Mouse (Mus musculus): ENCODE measurements around the gene Cd38. TPM values are rescaled to one million over a fixed set of nuclear protein-coding genes. Genes with fewer than 3 reads are reported as not detected.

Gene Cd38
- 29.4 TPM for polyA plus RNA-seq (2017; shearing (Covaris generic))

DNA sequence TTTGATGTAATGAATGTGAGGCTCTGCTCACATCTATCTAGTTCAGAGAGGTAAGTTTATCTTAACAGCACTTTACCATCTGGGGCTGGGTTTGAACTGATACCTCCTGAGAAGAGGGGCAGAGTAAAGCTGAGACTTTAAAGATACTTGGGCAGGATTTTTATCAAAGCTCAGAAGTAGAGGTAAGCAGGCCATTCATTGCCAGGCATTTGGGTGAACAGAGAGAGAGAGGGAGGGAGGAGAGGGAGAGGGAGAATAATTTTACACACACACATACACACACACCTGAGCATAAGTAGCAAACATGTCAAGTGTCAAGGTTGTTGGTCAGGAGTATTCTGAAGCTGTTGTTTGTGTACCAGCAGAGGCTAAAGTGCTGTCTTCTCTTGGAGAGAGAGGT, at the start of gene Cd38:
Gene Cd38, plus strand, starts transcription at position 301 of the 400 bp plus-strand sequence.

DNA sequence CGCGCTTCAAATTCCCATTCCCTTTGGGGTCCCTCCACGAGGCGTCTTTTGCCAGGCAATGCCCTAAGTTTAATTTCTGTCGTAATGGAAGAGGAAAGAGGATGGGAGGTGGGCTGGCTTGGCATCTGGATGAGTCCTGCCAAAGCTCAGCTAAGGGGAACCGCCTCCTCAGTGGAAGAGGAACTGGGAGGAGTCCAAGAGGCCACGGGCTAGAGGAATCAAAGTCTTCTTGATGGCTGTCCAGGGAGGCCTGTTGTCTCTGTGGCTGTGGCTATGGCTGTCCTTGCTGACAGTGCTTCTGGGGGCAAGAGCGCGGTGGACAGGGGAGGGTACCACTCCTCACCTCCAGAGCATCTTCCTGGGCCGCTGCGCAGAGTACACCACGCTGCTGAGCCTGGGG, 49.7 kb upstream of the Cd38 start, which contains the start of gene Bst1:
Gene Bst1, plus strand, starts transcription at position 191 of the 400 bp plus-strand sequence.

GRCm38 (mm10) chr5:43821538-43821937, 46.8 kb upstream of the Cd38 start, which contains the start of gene Fbxl5:
Gene Fbxl5, minus strand, starts transcription at chr5:43821638.

GRCm38 (mm10) chr5:43912844-43913243, 44.5 kb downstream of the Cd38 start, which contains the start of gene Gm7879:
Gene Gm7879, plus strand, starts transcription at chr5:43913144.

Other genes starting within 250 kb of the Cd38 start
- gene Cc2d2a, start 206.2 kb upstream of the Cd38 start, polyA plus RNA-seq (2017; shearing (Covaris generic)) = 1.0 TPM
- 0.31 TPM for gene Bst1, start 49.7 kb upstream of the Cd38 start, polyA plus RNA-seq (2017; shearing (Covaris generic))
- gene Fbxl5, start 46.9 kb upstream of the Cd38 start, polyA plus RNA-seq (2017; shearing (Covaris generic)) = 70.6 TPM
- 0.51 TPM for gene Gm7879, start 44.6 kb downstream of the Cd38 start, polyA plus RNA-seq (2017; shearing (Covaris generic))
- 0.14 TPM for gene Fgfbp1, start 113.2 kb downstream of the Cd38 start, polyA plus RNA-seq (2017; shearing (Covaris generic))
- gene Prom1, start 233.5 kb downstream of the Cd38 start, polyA plus RNA-seq (2017; shearing (Covaris generic)) = 0.66 TPM

Measured in CD4-positive, CD25-positive, alpha-beta regulatory T cell (primary cell).